Mouse (Mus musculus): ENCODE results near the gene Slc25a20.

Slc25a20 gene

DNA sequence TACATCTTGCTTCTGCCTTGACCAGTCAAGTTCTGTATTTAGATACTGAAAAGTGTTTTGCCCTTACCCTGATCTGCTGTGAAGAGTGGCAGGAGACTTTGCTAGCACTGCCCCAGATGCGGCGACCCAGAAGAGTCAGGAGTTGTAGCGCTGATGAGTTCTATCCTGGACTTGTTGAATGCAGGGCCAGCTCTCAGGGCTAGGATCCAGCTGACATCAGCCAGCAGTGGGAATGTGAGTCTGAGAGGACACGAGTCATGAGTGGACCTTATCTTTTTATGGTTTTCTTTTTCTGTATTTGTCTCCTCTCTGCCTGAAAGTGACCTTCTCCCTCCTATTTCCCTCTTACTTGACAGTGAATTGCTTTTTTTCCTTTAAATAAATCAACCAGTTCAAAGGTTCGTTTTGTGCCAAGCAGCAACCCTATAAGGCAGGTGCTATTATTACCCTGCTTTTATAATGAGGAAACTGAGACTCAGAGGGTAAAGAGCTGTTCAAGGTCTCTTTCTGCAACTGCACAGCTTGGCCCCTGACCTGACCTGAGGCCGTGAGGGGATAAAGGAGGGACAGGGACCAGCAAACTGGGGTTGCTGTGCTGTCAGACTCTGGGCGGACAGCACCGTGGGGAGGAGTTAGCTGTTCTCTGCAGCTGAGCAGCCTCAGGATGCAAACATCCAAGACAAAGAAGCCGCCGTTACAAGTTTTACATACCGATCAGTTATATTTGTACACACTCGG, 41.7 kb downstream of the Slc25a20 start:
- Histone ChIP-seq H3K4me3 (replicated peaks; ENCODE audit: low read length) (peak overlapping the region; percentile 26; the same call in 1 of the 2 replicates), H3K4me1 (replicated peaks; ENCODE audit: low read depth, low read length) (peaks cover 66% of the 10 kb centered on the region), H3K27me3 (ENCODE audit: insufficient read depth, low read length) (no peaks in the 10 kb centered on the region), H3K36me3 (ENCODE audit: insufficient read depth, low read length) (no peaks in the 10 kb centered on the region), H3K9me3 (ENCODE audit: low read length) (no peaks in the 10 kb centered on the region)
- TF ChIP-seq POU5F1 (IDR thresholded peaks at IDR 0.05; ENCODE audit: borderline replicate concordance, low read length), result no peak
- TF ChIP-seq NANOG (IDR thresholded peaks at IDR 0.05; ENCODE audit: borderline replicate concordance, low read length), result no peak
- TF ChIP-seq CTCF (conservative IDR thresholded peaks at IDR 0.05; ENCODE audit: low read length), result no peak

DNA sequence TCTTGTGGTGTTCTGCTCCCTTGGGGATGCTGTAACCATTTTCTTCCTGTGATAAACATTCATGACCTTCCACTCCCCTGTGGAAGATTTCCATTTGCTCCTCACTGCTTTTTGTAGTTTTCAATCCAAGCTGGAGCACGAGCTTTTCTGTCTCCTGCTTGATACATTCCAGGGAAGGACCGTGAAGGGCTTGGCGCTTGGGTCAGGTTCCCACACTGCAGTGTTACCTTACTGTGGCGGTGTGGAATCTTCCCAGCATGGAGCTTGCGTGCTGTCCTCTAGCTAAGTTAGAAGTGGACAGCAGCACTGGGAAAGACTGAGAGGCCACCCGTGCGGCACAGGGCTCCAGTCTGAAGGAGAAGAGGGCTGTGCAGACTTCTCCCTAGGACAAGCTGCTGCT, 42.7 kb downstream of the Slc25a20 start:
- TF ChIP-seq NANOG (IDR thresholded peaks at IDR 0.05; ENCODE audit: borderline replicate concordance, low read length), result no peak
- H3K4me3 ChIP-seq (replicated peaks; ENCODE audit: low read length), result peak overlapping the region; percentile 54
- H3K27me3 ChIP-seq (ENCODE audit: insufficient read depth, low read length), result no peaks in the 10 kb centered on the region
- H3K36me3 ChIP-seq (ENCODE audit: insufficient read depth, low read length), result no peaks in the 10 kb centered on the region
- H3K9me3 ChIP-seq (ENCODE audit: low read length), result no peaks in the 10 kb centered on the region
- H3K4me1 ChIP-seq (replicated peaks; ENCODE audit: low read depth, low read length), result peaks cover 73% of the 10 kb centered on the region

DNA sequence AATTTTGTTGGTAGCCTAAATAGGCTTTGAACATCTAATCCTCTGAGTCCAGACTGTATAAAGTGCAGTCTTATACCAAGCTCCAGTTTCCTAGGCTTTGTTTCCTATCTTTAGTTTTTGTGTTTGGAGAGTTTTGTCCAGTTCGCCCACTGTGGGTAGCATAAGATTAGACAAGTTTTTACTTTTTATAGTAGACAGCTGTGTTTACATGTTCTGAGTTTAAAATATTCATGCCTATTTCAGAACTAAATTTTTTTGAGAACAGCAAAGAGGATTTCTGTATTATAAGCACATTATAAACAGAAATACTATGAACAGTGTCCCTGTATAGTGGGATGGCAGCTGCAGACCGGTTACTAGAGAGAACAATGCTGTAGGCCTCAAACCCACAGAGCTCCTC, 45.3 kb downstream of the Slc25a20 start:
- no peak overlapping the region for H3K4me3 ChIP-seq (replicated peaks; ENCODE audit: low read length)
- no peaks in the 10 kb centered on the region for H3K27me3 ChIP-seq (ENCODE audit: insufficient read depth, low read length)
- no peaks in the 10 kb centered on the region for H3K9me3 ChIP-seq (ENCODE audit: low read length)
- no peaks in the 10 kb centered on the region for H3K36me3 ChIP-seq (ENCODE audit: insufficient read depth, low read length)
- no peak for TF ChIP-seq POU5F1 (IDR thresholded peaks at IDR 0.05; ENCODE audit: borderline replicate concordance, low read length)
- TF ChIP-seq CTCF (conservative IDR thresholded peaks at IDR 0.05; ENCODE audit: low read length), result no peak
- TF ChIP-seq NANOG (IDR thresholded peaks at IDR 0.05; ENCODE audit: borderline replicate concordance, low read length), result no peak
- H3K4me1 ChIP-seq (replicated peaks; ENCODE audit: low read depth, low read length), result peaks cover 82% of the 10 kb centered on the region

DNA sequence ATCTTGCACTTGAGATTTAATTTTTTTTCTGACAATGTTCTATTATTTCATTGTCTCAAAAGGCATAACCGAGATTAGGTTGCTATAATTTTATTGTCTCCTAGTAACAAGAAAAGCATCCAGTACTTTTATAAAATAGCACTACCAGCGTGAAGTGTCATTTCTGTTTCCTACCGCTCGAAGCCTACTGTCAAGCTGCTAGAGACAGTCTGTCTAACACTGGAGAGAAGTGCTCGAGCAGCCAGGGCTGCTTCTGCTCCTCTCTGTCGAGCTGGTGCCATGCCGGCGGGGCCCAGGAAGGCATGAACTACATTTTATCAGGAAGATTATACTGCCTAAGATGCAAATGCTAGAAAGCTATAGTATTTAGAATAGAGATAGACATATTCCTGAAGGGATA, 46.9 kb downstream of the Slc25a20 start:
- Histone ChIP-seq H3K9me3 (ENCODE audit: low read length) (no peaks in the 10 kb centered on the region), H3K27me3 (ENCODE audit: insufficient read depth, low read length) (no peaks in the 10 kb centered on the region), H3K36me3 (ENCODE audit: insufficient read depth, low read length) (no peaks in the 10 kb centered on the region), H3K4me3 (replicated peaks; ENCODE audit: low read length) (no peak overlapping the region), H3K4me1 (replicated peaks; ENCODE audit: low read depth, low read length) (peaks cover 80% of the 10 kb centered on the region)
- TF ChIP-seq CTCF (conservative IDR thresholded peaks at IDR 0.05; ENCODE audit: low read length) (no peak), NANOG (IDR thresholded peaks at IDR 0.05; ENCODE audit: borderline replicate concordance, low read length) (no peak), POU5F1 (IDR thresholded peaks at IDR 0.05; ENCODE audit: borderline replicate concordance, low read length) (no peak)

DNA sequence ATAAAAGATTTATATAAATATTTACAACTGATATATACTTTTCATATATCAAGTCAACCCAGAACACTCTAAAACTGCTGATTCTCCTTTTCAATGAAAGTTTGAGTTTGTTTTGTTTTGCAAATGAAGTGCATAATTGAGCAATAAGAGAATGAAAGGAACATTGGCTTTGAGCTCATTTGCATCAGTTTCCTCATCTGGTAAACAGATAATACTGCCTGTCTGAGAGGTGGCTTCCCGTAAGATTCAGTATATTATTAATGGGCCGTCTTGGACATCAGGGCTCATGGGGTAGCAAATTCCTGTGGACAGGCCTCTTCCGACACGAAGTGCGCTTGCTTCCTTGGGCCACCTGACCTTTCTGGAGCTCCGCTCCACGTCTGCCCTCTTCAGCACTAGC, 48.9 kb downstream of the Slc25a20 start:
- H3K27me3 ChIP-seq (ENCODE audit: insufficient read depth, low read length), result no peaks in the 10 kb centered on the region
- peak; percentile 54; the same call in 1 of the 2 replicates for TF ChIP-seq POU5F1 (IDR thresholded peaks at IDR 0.05; ENCODE audit: borderline replicate concordance, low read length)
- no peak for TF ChIP-seq CTCF (conservative IDR thresholded peaks at IDR 0.05; ENCODE audit: low read length)
- TF ChIP-seq NANOG (IDR thresholded peaks at IDR 0.05; ENCODE audit: borderline replicate concordance, low read length), result peak; percentile 85
- no peak overlapping the region for H3K4me3 ChIP-seq (replicated peaks; ENCODE audit: low read length)
- H3K4me1 ChIP-seq (replicated peaks; ENCODE audit: low read depth, low read length), result peaks cover 67% of the 10 kb centered on the region
- no peaks in the 10 kb centered on the region for H3K9me3 ChIP-seq (ENCODE audit: low read length)
- H3K36me3 ChIP-seq (ENCODE audit: insufficient read depth, low read length), result no peaks in the 10 kb centered on the region

DNA sequence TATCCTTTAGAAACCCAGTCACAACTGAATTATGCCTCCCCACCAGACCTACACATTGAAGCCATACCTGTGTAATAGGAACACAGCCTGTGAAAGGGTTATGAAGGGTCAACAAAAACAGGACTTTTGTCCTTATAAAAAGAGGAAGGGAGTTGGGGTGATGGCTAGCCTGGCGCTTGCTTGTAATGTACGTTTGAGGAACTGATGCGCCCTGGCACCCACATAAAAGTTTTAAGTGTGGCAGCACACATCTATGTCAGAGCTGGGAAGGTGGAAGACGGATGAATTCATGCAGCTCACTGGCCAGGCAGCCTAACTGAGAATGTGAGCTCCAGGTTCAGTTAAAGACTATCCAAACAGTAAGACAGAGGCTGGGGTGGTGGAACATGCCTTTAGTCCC, 54.3 kb downstream of the Slc25a20 start:
- Histone ChIP-seq H3K36me3 (ENCODE audit: insufficient read depth, low read length) (peaks cover 12% of the 10 kb centered on the region; the same call in 1 of the 2 replicates), H3K4me1 (replicated peaks; ENCODE audit: low read depth, low read length) (peaks cover 26% of the 10 kb centered on the region), H3K4me3 (replicated peaks; ENCODE audit: low read length) (no peak overlapping the region), H3K9me3 (ENCODE audit: low read length) (no peaks in the 10 kb centered on the region), H3K27me3 (ENCODE audit: insufficient read depth, low read length) (no peaks in the 10 kb centered on the region)
- TF ChIP-seq NANOG (IDR thresholded peaks at IDR 0.05; ENCODE audit: borderline replicate concordance, low read length) (no peak), POU5F1 (IDR thresholded peaks at IDR 0.05; ENCODE audit: borderline replicate concordance, low read length) (no peak), CTCF (conservative IDR thresholded peaks at IDR 0.05; ENCODE audit: low read length) (no peak)

DNA sequence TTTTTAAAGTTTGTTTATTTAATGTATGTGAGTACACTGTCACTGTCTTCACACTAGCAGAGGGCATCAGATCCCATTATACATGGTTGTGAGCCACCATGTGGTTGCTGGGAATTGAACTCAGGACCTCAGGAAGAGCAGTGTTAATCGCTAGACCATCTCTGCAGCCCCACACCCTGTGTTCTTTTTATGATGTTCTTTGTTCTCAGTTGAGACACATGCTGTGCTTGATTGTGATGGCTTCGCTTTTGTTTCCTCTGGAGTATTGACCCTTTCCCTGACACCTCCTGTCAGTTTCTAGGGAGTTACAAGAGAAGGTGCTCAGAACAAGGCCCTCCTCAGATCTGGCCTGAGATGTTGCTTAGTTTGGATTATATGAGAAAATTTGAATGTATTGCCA, 61.9 kb downstream of the Slc25a20 start:
- Histone ChIP-seq H3K9me3 (ENCODE audit: low read length) (no peaks in the 10 kb centered on the region), H3K27me3 (ENCODE audit: insufficient read depth, low read length) (no peaks in the 10 kb centered on the region), H3K4me1 (replicated peaks; ENCODE audit: low read depth, low read length) (peaks cover 65% of the 10 kb centered on the region), H3K4me3 (replicated peaks; ENCODE audit: low read length) (no peak overlapping the region), H3K36me3 (ENCODE audit: insufficient read depth, low read length) (peaks cover 18% of the 10 kb centered on the region)
- TF ChIP-seq CTCF (conservative IDR thresholded peaks at IDR 0.05; ENCODE audit: low read length) (no peak), NANOG (IDR thresholded peaks at IDR 0.05; ENCODE audit: borderline replicate concordance, low read length) (peak; percentile 95)

DNA sequence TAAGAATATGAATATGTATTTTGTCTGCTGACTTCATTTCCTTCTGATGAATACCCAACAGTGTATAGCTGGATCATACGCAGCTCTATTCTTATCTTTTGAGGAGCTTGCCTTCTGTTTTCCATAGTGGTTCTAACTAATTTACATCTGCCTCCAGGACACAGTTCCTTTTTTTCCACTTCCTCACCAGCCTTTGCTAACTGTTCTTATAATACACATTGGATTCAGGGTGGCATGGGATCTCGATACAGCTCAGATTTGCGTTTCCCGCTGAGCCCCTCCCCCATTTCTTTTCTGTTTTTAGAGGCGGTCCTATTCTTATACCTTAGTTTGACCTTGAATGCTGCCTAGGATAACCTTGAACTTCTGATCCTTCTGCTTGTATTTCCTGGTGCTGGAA, 64.2 kb downstream of the Slc25a20 start:
- Histone ChIP-seq H3K9me3 (ENCODE audit: low read length) (no peaks in the 10 kb centered on the region), H3K27me3 (ENCODE audit: insufficient read depth, low read length) (no peaks in the 10 kb centered on the region), H3K36me3 (ENCODE audit: insufficient read depth, low read length) (peaks cover 18% of the 10 kb centered on the region; the same call in 1 of the 2 replicates), H3K4me3 (replicated peaks; ENCODE audit: low read length) (no peak overlapping the region), H3K4me1 (replicated peaks; ENCODE audit: low read depth, low read length) (peaks cover 59% of the 10 kb centered on the region)
- no peak for TF ChIP-seq CTCF (conservative IDR thresholded peaks at IDR 0.05; ENCODE audit: low read length)
- no peak for TF ChIP-seq NANOG (IDR thresholded peaks at IDR 0.05; ENCODE audit: borderline replicate concordance, low read length)
- TF ChIP-seq POU5F1 (IDR thresholded peaks at IDR 0.05; ENCODE audit: borderline replicate concordance, low read length), result no peak

DNA sequence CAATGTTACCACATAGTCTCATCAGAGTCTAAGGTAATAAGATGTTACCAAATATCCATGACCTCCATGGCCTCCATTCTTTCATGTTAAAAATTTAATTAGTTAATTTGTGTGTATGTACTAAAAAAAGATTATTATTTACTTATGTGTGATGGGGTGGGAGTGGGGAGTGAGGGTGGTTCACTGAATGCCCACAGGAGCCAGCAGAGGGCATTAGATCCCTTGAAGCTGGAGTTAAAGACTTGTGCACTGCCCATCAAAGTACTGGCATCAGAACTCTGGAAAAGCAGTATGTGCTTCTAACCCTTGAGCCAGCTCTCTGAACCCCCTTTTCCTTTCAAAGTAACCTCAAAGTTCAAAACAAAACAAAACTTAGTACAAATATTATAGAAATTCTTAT, 67.2 kb downstream of the Slc25a20 start:
- Histone ChIP-seq H3K4me3 (replicated peaks; ENCODE audit: low read length) (no peak overlapping the region), H3K27me3 (ENCODE audit: insufficient read depth, low read length) (no peaks in the 10 kb centered on the region), H3K36me3 (ENCODE audit: insufficient read depth, low read length) (peaks cover 26% of the 10 kb centered on the region; the same call in 1 of the 2 replicates), H3K9me3 (ENCODE audit: low read length) (no peaks in the 10 kb centered on the region), H3K4me1 (replicated peaks; ENCODE audit: low read depth, low read length) (peaks cover 43% of the 10 kb centered on the region)
- no peak for TF ChIP-seq POU5F1 (IDR thresholded peaks at IDR 0.05; ENCODE audit: borderline replicate concordance, low read length)
- TF ChIP-seq CTCF (conservative IDR thresholded peaks at IDR 0.05; ENCODE audit: low read length), result 0 out of 2 replicates have a peak, but pooled peaks have one; percentile 7
